Mouse (Mus musculus) kidney, adult 2 months (tissue): Measurements from ENCODE around the gene Ifna13.

Experiments used
- CTCF ChIP-seq: fragments of 200-500 bp; conservative IDR thresholded peaks from 2 replicates; pipeline ENCODE4 v1.5.1; 2011; ENCODE audit warnings: low read depth, mild to moderate bottlenecking, control low read depth, low read length, moderate library complexity, mixed read lengths; ENCODE audit not compliant: insufficient read depth, insufficient read length
- POLR2A ChIP-seq: fragments of 200-500 bp; IDR thresholded peaks from one replicate; pipeline ENCODE4 v1.6.1; 2011; ENCODE audit warnings: low read depth, low read length, control low read depth

DNA sequence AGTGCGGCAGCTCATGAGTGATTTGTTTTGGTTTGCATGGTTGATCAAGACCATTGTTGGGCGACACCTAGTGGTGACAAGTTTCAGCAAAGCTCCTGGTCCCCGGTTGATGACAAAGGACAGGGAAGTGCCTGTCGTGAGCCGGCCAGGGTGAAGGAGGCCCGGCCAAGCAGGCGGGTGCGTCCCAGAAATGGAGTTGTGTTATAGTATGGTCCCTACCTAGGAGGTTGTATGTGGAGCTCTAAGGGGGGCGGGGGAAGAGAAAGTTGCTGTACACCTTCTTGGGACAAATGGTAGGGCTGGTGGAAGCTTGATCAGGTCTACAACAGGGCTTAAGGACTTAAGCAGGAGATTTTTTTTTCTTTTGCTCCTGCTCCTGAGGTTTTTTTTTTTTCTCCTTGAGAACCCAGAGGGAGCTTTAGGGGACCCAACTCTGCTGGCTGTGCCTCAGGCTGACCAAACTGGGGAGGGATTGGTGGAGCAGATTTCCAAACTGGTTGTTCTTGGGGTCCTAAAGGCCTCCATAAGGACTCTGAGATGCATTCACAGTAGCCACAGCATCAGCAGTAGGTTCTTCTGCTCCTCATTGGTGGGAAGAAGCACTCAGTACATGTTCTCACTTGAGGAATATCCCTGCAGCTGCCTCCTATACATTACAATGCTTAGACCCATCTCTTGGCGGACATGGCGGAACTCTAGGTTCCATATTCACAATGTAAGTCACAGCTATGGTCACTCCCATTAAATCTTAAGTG is 3.0 kb downstream of the Ifna13 start:
- TF ChIP-seq CTCF, result peak; percentile 85
- no peak for TF ChIP-seq POLR2A
